Mouse (Mus musculus) lung, adult 18-20 months (tissue): Measurements from ENCODE around the gene Tfeb.

ENCODE experiments used
- DNase-seq, 2 experiments: peaks; one replicate each; pipeline ENCODE4 v3.0.0; 2022; ENCODE audit warnings: mixed read lengths in 2 of 2

Gene Tfeb

GRCm38 (mm10) chr17:47754246-47754645, 17.4 kb downstream of the Tfeb start:
- DNase-seq, result peak; percentile 83 to 85

- no peak for DNase-seq
These were observed 19.5 kb downstream of the Tfeb start for GRCm38 (mm10) chr17:47756366-47756765.

GRCm38 (mm10) chr17:47757056-47757610, 20.3 kb downstream of the Tfeb start:
- peak; percentile 50 to 54 for DNase-seq

- DNase-seq, result peak; percentile 52 to 55
These were observed 23.0 kb downstream of the Tfeb start for GRCm38 (mm10) chr17:47759702-47760410.

GRCm38 (mm10) chr17:47762028-47762427, 25.2 kb downstream of the Tfeb start:
- DNase-seq, result no peak

GRCm38 (mm10) chr17:47762518-47763340, 25.9 kb downstream of the Tfeb start:
- DNase-seq, result peak; percentile 81 to 87

GRCm38 (mm10) chr17:47765986-47766385, 29.2 kb downstream of the Tfeb start:
- DNase-seq, result no peak

GRCm38 (mm10) chr17:47766407-47767043, 29.7 kb downstream of the Tfeb start:
- DNase-seq, result no peak

- peak; percentile 46 to 53 for DNase-seq
These were observed 30.2 kb downstream of the Tfeb start for GRCm38 (mm10) chr17:47767081-47767455.

GRCm38 (mm10) chr17:47767456-47768141, 30.8 kb downstream of the Tfeb start:
- DNase-seq, result no peak

GRCm38 (mm10) chr17:47768707-47769276, 32.0 kb downstream of the Tfeb start:
- peak; percentile 67 to 74 for DNase-seq

GRCm38 (mm10) chr17:47769389-47770299, 32.8 kb downstream of the Tfeb start:
- DNase-seq, result no peak

- DNase-seq, result no peak
These were observed 36.8 kb downstream of the Tfeb start for GRCm38 (mm10) chr17:47773604-47774003.

GRCm38 (mm10) chr17:47777141-47777540, 40.3 kb downstream of the Tfeb start:
- DNase-seq, result no peak

GRCm38 (mm10) chr17:47780470-47780869, 43.6 kb downstream of the Tfeb start:
- DNase-seq, result no peak

- DNase-seq, result no peak
These were observed 45.7 kb downstream of the Tfeb start for GRCm38 (mm10) chr17:47782486-47782885.

GRCm38 (mm10) chr17:47783445-47784223, 46.8 kb downstream of the Tfeb start:
- DNase-seq, result no peak

- peak in 1 of 2 experiments; percentile 37 for DNase-seq
These were observed 47.6 kb downstream of the Tfeb start for GRCm38 (mm10) chr17:47784411-47784810.

- no peak for DNase-seq
These were observed 50.8 kb downstream of the Tfeb start for GRCm38 (mm10) chr17:47787632-47788031.

GRCm38 (mm10) chr17:47788306-47788705, 51.5 kb downstream of the Tfeb start:
- no peak for DNase-seq
